Mouse (Mus musculus) layer of hippocampus, adult 6 months (tissue): ENCODE data around the gene Sept12. TPM values are rescaled to one million over a fixed set of nuclear protein-coding genes. Genes with fewer than 3 reads are reported as not detected.

Source experiments
- long read RNA-seq, 2 experiments: library from polyadenylated mRNA; unstranded; transcript quantifications; one replicate each; pipeline ENCODE4 v2.0.0; 2019 to 2020
- polyA plus RNA-seq: library from polyadenylated mRNA; unstranded; fragments of <200 nt; fragmentation: Nextera tagmentation; gene quantifications from 2 replicates; pipeline ENCODE4 v1.2.3, GENCODE M21; 2021

The Sept12 gene
- polyA plus RNA-seq: not detected in 2 replicates
- long read RNA-seq, experiment 1: 0 reads
- long read RNA-seq, experiment 2: 0 reads

DNA sequence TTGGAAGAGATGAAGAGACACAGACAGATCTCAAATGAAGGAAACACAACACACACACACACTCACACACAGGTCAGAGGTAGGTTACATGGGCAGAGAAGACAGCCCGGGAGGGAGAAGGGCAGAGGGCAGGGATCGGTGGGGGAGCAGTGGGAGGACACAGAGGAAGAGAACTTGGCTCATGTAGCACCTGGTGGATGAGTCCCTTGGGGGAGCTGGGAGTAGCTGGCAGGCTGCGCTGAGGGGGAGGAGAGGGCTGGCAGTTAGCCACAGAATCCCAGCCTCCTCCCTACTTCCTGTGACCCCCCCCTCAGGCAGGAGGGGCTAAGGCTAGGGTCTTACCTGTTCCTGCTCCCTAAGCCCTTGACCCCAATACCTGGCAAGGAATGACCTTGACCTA, at the start of gene Sept12:
Gene Sept12 (minus strand): TSS at position 300 of the 400 bp plus-strand sequence.

DNA sequence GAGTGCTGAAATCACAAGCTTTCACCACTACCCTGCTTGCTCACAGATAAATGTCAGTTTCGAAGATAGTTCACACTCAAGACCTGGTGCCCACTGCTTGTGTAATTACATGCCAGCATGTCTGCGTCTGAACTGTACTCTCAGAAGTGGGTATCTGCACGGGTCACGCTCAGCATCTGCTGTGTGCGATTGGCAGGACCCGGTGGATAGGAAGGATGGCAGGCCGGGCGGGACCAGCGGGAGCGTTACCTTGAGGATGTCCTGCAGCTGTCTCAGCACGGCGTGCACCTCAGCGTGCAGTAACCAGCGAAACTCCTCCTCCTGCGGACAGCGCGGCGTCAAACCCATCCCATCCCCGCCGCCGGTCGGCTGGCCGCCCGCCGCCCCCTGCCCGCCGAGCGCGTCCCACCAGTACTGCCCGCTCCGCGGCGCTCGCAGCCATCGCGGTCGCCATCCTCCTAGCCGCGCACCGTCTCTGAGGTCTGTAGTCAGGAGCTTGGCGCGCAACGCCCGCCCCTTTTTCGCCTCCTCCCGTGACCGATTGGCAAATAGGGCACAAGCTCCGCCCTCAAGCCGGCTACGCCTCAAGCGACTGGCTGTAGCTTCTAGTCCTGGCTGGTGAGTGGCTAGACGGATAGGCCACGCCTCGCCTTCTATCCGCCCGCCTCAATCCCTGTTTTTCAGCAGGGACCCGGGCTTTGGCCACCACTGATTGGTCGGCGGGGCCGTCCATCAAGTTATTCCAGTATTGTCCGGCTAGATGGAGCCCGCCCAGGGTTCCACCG, 15.6 kb upstream of the Sept12 start, which contains the start of gene Rogdi:
Gene Rogdi (minus strand): TSS at position 500 of the 785 bp plus-strand sequence.

DNA sequence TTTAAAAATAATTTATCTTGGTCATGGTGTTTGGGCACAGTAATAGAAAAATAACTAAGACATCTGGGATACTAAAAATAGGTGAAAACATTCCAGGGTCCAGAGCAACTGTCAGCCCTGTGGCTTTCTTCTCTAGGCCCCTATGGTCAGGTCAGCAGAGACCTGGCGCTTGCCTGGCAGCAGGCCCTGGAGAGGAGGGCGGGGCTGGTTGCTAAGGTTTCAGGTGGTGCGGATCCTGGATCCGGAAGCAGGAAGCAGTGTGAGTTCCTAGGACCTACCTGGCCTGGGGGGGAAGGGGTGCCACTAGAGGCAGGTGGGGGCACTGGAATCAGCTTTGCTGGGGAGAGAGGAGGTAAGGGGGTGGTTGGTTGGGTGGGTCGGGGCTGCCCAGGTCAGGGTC, 9.4 kb upstream of the Sept12 start, which contains the start of gene Smim22:
Gene Smim22 (plus strand): TSS at position 222 of the 400 bp plus-strand sequence.

DNA sequence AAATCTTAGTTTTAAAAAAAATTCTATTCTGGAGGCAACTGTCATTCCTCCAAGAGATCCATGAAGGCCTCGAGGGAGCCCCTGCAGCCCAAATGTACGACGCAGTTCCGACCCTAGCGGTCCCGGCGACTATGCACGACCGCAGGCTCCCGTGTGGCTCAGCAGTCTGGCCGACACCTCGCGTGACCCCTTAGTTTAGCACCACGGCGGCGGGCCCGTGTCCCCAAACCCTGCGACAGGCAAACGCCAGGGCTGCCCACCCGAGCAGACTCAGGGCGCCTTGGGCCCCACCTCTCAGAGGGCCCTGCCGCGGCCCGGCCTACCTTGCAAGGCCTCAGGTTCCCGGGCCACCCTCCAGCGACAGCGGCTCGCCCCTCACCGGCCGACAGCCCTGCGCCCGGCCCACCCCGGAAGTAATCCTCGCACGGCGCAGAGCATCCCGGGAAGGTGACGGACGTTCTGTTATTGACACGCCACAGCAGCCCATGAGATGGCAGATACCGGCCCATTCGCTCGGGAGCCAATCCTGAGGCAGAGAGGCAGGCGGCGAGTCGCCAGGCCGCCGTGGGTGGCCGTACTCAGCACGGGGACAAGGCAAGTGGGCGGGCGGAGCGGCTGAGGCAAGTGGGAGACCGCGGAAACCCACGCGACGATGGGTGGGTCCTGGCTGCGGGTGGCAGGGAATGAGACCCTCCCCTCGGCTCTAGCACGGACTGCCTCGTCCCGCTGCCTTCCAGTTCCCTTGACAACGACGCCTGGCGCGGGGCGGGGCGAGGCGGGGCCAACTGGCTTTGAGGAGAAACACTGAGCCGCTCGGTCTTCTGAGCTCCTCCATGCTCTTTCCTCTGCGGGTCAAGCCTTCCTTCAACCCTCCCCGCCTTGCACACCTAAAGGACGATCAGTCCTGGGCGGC, 33.6 kb downstream of the Sept12 start, which contains the start of gene Anks3:
Gene Anks3 (minus strand): TSS at position 409 of the 913 bp plus-strand sequence.

DNA sequence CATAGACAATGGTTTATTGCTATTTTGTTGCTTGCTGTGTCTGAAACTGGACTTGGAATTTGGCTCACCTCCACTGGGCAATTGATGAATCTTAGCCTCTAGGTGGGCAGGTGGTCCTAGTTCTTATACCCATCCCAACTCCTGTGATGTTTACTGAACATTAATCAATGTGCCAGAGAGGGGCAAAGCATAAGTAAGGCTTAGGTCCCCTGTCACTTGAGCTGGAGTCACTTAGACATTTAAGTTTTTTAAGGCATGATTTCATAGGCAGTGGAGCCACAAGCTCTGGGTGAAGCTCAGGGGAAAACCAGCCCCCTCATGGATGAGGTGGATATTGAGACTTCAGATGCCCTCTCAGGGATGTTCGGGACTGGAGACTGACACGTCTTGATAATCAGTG, 59.2 kb downstream of the Sept12 start, which contains the start of gene Nudt16l1:
Gene Nudt16l1 (plus strand): TSS at position 301 of the 400 bp plus-strand sequence.

Other genes with a start within 250 kb of the Sept12 start
- gene Cdip1, start 207.6 kb downstream of the Sept12 start, polyA plus RNA-seq: 195 and 210 TPM in 2 replicates
- gene 4930562C15Rik, start 162.4 kb downstream of the Sept12 start, polyA plus RNA-seq: not detected in 2 replicates
- gene Ubald1, start 117.5 kb downstream of the Sept12 start, polyA plus RNA-seq: 58.3 and 62.3 TPM in 2 replicates
- gene Mgrn1, start 111.6 kb downstream of the Sept12 start, polyA plus RNA-seq: 95.1 and 98.6 TPM in 2 replicates
- gene Nudt16l1, start 59.1 kb downstream of the Sept12 start, polyA plus RNA-seq: 101 TPM in 2 replicates
- 13.5 and 15.8 TPM in 2 replicates for gene Anks3, start 33.6 kb downstream of the Sept12 start, polyA plus RNA-seq
- 1.5 and 14.4 TPM in 2 replicates for gene Smim22, start 9.4 kb upstream of the Sept12 start, polyA plus RNA-seq
- 289 and 309 TPM in 2 replicates for gene Rogdi, start 15.7 kb upstream of the Sept12 start, polyA plus RNA-seq
- 55.7 and 68.7 TPM in 2 replicates for gene Glyr1, start 52.0 kb upstream of the Sept12 start, polyA plus RNA-seq
- 4.0 and 4.1 TPM in 2 replicates for gene Ubn1, start 52.2 kb upstream of the Sept12 start, polyA plus RNA-seq
- 0.18 and 0.19 TPM in 2 replicates for gene Ppl, start 134.6 kb upstream of the Sept12 start, polyA plus RNA-seq
- 0.88 and 1.0 TPM in 2 replicates for gene Sec14l5, start 149.3 kb upstream of the Sept12 start, polyA plus RNA-seq
- gene Nagpa, start 206.2 kb upstream of the Sept12 start, polyA plus RNA-seq: 13.4 and 15.5 TPM in 2 replicates
- 2.1 and 2.4 TPM in 2 replicates for gene AU021092, start 224.4 kb upstream of the Sept12 start, polyA plus RNA-seq
- 36.6 and 38.7 TPM in 2 replicates for gene Alg1, start 235.8 kb upstream of the Sept12 start, polyA plus RNA-seq